Mouse (Mus musculus): ENCODE measurements around the gene Gm10160.

- TF ChIP-seq CTCF (IDR thresholded peaks at IDR 0.05) (no peak), EP300 (IDR thresholded peaks at IDR 0.05) (no peak)
Observed at GRCm38 (mm10) chr7:81862587-81863583, 7.3 kb upstream of the Gm10160 start.

Measured in lung, postnatal 0 days (tissue).